Mouse (Mus musculus): Measurements from ENCODE around the gene Ppp1r12c.

GRCm38 (mm10) chr7:4546050-4546449 is 44.6 kb upstream of the Ppp1r12c start:
- no peak for TF ChIP-seq CTCF (IDR thresholded peaks at IDR 0.05; ENCODE audit: low read depth, low read length)
- TF ChIP-seq POLR2A (IDR thresholded peaks at IDR 0.05; ENCODE audit: insufficient read depth, low read length) = no peak
- no peak for TF ChIP-seq EP300 (IDR thresholded peaks at IDR 0.05; ENCODE audit: insufficient read depth, low read depth, low read length)

Measured in ES-Bruce4 (cell line).